9 mouse cellular contexts compared by ENCODE assay signal in genomic region chr12:86679546-86679930, GRCm38 (mm10). TPM values are rescaled to one million over a fixed set of nuclear protein-coding genes. Genes with fewer than 3 reads are reported as not detected.
DNase-seq lines count a peak whose midpoint lies in the region; ATAC-seq and TF ChIP-seq lines count a peak whose summit lies in the region.
"Had no signal": no experiment of that assay in that cellular context is flagged by ENCODE, and none has a peak within 500 bp of the region (broad histone marks: within the 10 kb centered on the region; RNA-seq: fewer than 3 reads in every experiment).

No protein-coding gene starts in this region.

- H3K4me3 ChIP-seq in left cerebral cortex, adult 2 months = peak overlapping the region; percentile 100
- peak overlapping the region; percentile 89 for H3K4me3 ChIP-seq in embryonic facial prominence, embryonic 12.5 days
- peak overlapping the region; percentile 94 for H3K4me3 ChIP-seq in hindbrain, postnatal 0 days (ENCODE audit: low read length)
- peak overlapping the region; percentile 94 for H3K4me3 ChIP-seq in neural tube, embryonic 12.5 days

- intact Hi-C loops in left cerebral cortex, adult 2 months (cut with DNase I) = no loop called here

- H3K36me3 ChIP-seq in embryonic facial prominence, embryonic 12.5 days = no peaks in the 10 kb centered on the region
- no peaks in the 10 kb centered on the region for H3K36me3 ChIP-seq in hindbrain, postnatal 0 days (ENCODE audit: insufficient read depth, low read length)
- H3K36me3 ChIP-seq in neural tube, embryonic 12.5 days = peaks cover 19% of the 10 kb centered on the region

- no peaks in the 10 kb centered on the region for H3K9me3 ChIP-seq in embryonic facial prominence, embryonic 12.5 days
- no peaks in the 10 kb centered on the region for H3K9me3 ChIP-seq in hindbrain, postnatal 0 days (ENCODE audit: low read length)
- H3K9me3 ChIP-seq in neural tube, embryonic 12.5 days = no peaks in the 10 kb centered on the region

- whole genome bisulfite sequencing in embryonic facial prominence, embryonic 12.5 days = 8% methylated on average over 9 of the region's 9 CpGs
- WGBS in hindbrain, postnatal 0 days = under 1% methylated on average over 9 of the region's 9 CpGs
- under 1% methylated on average over 9 of the region's 9 CpGs for WGBS in neural tube, embryonic 12.5 days

- peak overlapping the region; percentile 96 for H3K4me2 ChIP-seq in embryonic facial prominence, embryonic 12.5 days (replicated peaks)
- peak overlapping the region; percentile 84 for H3K4me2 ChIP-seq in hindbrain, postnatal 0 days (ENCODE audit: low read depth, low read length)
- peak overlapping the region; percentile 88 for H3K4me2 ChIP-seq in neural tube, embryonic 12.5 days (replicated peaks)

- no peaks in the 10 kb centered on the region for H3K27me3 ChIP-seq in embryonic facial prominence, embryonic 12.5 days
- H3K27me3 ChIP-seq in hindbrain, postnatal 0 days (ENCODE audit: insufficient read depth, low read length) = no peaks in the 10 kb centered on the region
- no peaks in the 10 kb centered on the region for H3K27me3 ChIP-seq in neural tube, embryonic 12.5 days (replicated peaks)

- H3K9ac ChIP-seq in embryonic facial prominence, embryonic 12.5 days = peak overlapping the region; percentile 86
- H3K9ac ChIP-seq in hindbrain, postnatal 0 days (replicated peaks; ENCODE audit: low read length) = peak overlapping the region; percentile 98
- peak overlapping the region; percentile 98 for H3K9ac ChIP-seq in neural tube, embryonic 12.5 days

- peaks cover 14% of the 10 kb centered on the region for H3K4me1 ChIP-seq in embryonic facial prominence, embryonic 12.5 days
- H3K4me1 ChIP-seq in hindbrain, postnatal 0 days (ENCODE audit: insufficient read depth, low read length) = peaks cover 20% of the 10 kb centered on the region
- peaks cover 36% of the 10 kb centered on the region for H3K4me1 ChIP-seq in neural tube, embryonic 12.5 days

- ATAC-seq in embryonic facial prominence, embryonic 12.5 days (ENCODE audit: insufficient number of reproducible peaks, insufficient read depth, low FRiP score, low TSS enrichment) = 0 out of 2 replicates have a peak, but pooled peaks have one; percentile 2
- peak; percentile 16; the same call in 1 of the 2 replicates for ATAC-seq in hindbrain, postnatal 0 days
- ATAC-seq in neural tube, embryonic 12.5 days (ENCODE audit: low FRiP score, low read depth) = peak; percentile 32; the same call in 1 of the 2 replicates

- DNase-seq in left cerebral cortex, adult 2 months (ENCODE audit: extremely low spot score in 1 of 2, low spot score in 2 of 2) = no peak
- DNase-seq in left cerebral cortex, adult 11 months (ENCODE audit: low spot score) = no peak
- DNase-seq in hindbrain, postnatal 0 days (ENCODE audit: low spot score) = peak; percentile 59
- no peak for DNase-seq in urinary bladder, adult 2 months (ENCODE audit: low spot score)
- DNase-seq in Muller cell, postnatal 12 days (ENCODE audit: inconsistent ontology term) = no peak
- no peak for DNase-seq in left cerebral cortex, adult 18-20 months (ENCODE audit: low spot score in 2 of 2)

- TF ChIP-seq CTCF in left cerebral cortex, adult 2 months (IDR thresholded peaks at IDR 0.05) = no peak
- no peak for TF ChIP-seq CTCF in hindbrain, postnatal 0 days (IDR thresholded peaks at IDR 0.05; ENCODE audit: low read depth)

- peak overlapping the region; percentile 94 for H3K27ac ChIP-seq in left cerebral cortex, adult 2 months
- H3K27ac ChIP-seq in embryonic facial prominence, embryonic 12.5 days = peak overlapping the region; percentile 91
- peak overlapping the region; percentile 95 for H3K27ac ChIP-seq in hindbrain, postnatal 0 days
- H3K27ac ChIP-seq in neural tube, embryonic 12.5 days = peak overlapping the region; percentile 98

RNA-seq across cellular contexts. Expression of gene Vash1, which starts 1.0 kb away (rescaled TPM):
- 10 to 100 TPM; 34.6 to 36.6 TPM for total RNA-seq in left cerebral cortex, adult 2 months (2021)
- polyA plus RNA-seq in embryonic facial prominence, embryonic 12.5 days (2016; fragmentation: Nextera tagmentation; extraction: Ambion mirVana) = 18.8 and 19.3 TPM in 2 replicates
- total RNA-seq in hindbrain, postnatal 0 days (2014; rRNA removed) = 109 and 114 TPM in 2 replicates
- 25.0 and 26.5 TPM in 2 replicates for polyA plus RNA-seq in hindbrain, postnatal 0 days (2015; fragmentation: Nextera tagmentation; extraction: Ambion mirVana)
- polyA plus RNA-seq in neural tube, embryonic 12.5 days (2016; fragmentation: Nextera tagmentation; extraction: Ambion mirVana) = 39.1 and 42.5 TPM in 2 replicates
- polyA plus RNA-seq in urinary bladder, adult 2 months (2012; rRNA removed) = 1.3 and 1.8 TPM in 2 replicates
- 10 to 100 TPM; 29.8 to 35.4 TPM for total RNA-seq in left cerebral cortex, adult 18-20 months (2021)

RNA-seq across cellular contexts. Expression of gene Angel1, which starts 46.7 kb away (rescaled TPM):
- total RNA-seq in left cerebral cortex, adult 2 months (2021) = 1 to 10 TPM; 6.5 TPM
- polyA plus RNA-seq in embryonic facial prominence, embryonic 12.5 days (2016; fragmentation: Nextera tagmentation; extraction: Ambion mirVana) = 12.9 and 13.9 TPM in 2 replicates
- total RNA-seq in hindbrain, postnatal 0 days (2014; rRNA removed) = 5.8 and 10.0 TPM in 2 replicates
- 9.1 and 9.3 TPM in 2 replicates for polyA plus RNA-seq in hindbrain, postnatal 0 days (2015; fragmentation: Nextera tagmentation; extraction: Ambion mirVana)
- 15.6 and 18.1 TPM in 2 replicates for polyA plus RNA-seq in neural tube, embryonic 12.5 days (2016; fragmentation: Nextera tagmentation; extraction: Ambion mirVana)
- polyA plus RNA-seq in urinary bladder, adult 2 months (2012; rRNA removed) = 6.7 and 6.9 TPM in 2 replicates
- total RNA-seq in left cerebral cortex, adult 18-20 months (2021) = 1 to 10 TPM; 8.2 TPM

RNA-seq across cellular contexts. Expression of gene Lrrc74a, which starts 54.6 kb away (rescaled TPM):
- not detected for total RNA-seq in left cerebral cortex, adult 2 months (2021)
- polyA plus RNA-seq in embryonic facial prominence, embryonic 12.5 days (2016; fragmentation: Nextera tagmentation; extraction: Ambion mirVana) = not detected in 2 replicates
- not detected in 2 replicates for total RNA-seq in hindbrain, postnatal 0 days (2014; rRNA removed)
- not detected in 2 replicates for polyA plus RNA-seq in hindbrain, postnatal 0 days (2015; fragmentation: Nextera tagmentation; extraction: Ambion mirVana)
- not detected in 2 replicates for polyA plus RNA-seq in neural tube, embryonic 12.5 days (2016; fragmentation: Nextera tagmentation; extraction: Ambion mirVana)
- polyA plus RNA-seq in urinary bladder, adult 2 months (2012; rRNA removed) = not detected in 2 replicates
- total RNA-seq in left cerebral cortex, adult 18-20 months (2021) = not detected
- total RNA-seq: left cerebral cortex, postnatal 10 days had no signal
